Mouse (Mus musculus): ENCODE data around the gene Traf3. TPM values are rescaled to one million over a fixed set of nuclear protein-coding genes. Genes with fewer than 3 reads are reported as not detected.

Gene Traf3
- 6.0 and 7.0 TPM in 2 replicates for polyA plus RNA-seq (2014; fragmentation: Nextera tagmentation; extraction: Ambion mirVana)

DNA sequence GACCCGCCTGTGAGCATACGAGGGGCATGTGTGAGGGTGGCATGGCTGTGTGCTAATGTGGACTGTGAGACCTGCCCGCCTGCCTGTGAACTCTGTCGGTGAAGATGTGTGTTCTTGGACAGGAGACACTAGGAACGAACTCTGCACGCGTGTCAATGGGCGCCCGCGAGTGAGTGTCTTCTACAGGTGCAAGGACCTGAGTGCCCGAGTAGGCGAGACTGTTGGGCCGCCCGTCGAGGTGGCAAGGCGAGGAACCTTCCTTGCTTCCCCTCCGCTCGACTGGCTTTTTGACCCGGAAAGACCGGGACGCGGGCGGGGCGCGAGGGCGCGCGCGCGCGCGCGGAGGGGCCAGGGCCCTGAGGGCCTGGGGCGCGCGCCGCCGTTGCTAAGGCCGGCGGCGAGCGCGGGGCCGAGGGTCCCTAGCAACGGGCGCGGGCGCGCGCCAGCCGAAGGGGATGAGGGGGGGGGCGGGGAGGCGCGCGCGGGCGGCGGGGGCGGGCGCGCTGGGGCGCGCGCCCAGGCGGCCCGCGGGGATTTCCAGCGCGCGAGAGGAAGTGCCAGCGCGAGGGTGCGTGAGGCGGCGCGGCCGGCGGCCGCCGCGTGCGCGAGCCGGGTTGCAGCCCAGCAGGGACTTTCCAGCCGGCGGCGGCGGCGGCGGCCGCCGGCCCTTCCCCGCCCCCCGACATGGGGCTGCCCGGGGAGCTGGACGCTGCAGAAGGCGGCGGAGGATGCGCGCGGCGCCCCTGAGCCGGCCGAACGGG lies at the start of gene Traf3:
Traf3 (plus strand) TSS at position 540 of the 761 bp plus-strand sequence.
- ATAC-seq (ENCODE audit: insufficient number of reproducible peaks, insufficient read depth, low FRiP score, low read depth) = peak; percentile 47; the same call in 1 of the 2 replicates
- Histone ChIP-seq H3K4me1 (ENCODE audit: control insufficient read depth in 2 of 2, insufficient read depth in 2 of 2, low read length in 2 of 2) (peaks cover 17 to 26% of the 10 kb centered on the region in 2 experiments), H3K27ac (replicated peaks in 1 of 2; ENCODE audit: control insufficient read depth in 1 of 2, insufficient read depth in 1 of 2, low read depth in 2 of 2, low read length in 2 of 2) (peak within 1 kb of the TSS; percentile 44 to 83; a peak in 3 of 4 replicates), H3K4me3 (ENCODE audit: control insufficient read depth in 1 of 2, insufficient read depth in 1 of 2, low read depth in 1 of 2, low read length in 2 of 2) (peak within 1 kb of the TSS; percentile 73 to 78), H3K36me3 (ENCODE audit: control insufficient read depth, insufficient read depth, low read length) (no peaks in the 10 kb centered on the region), H3K9ac (ENCODE audit: low read length) (peak within 1 kb of the TSS; percentile 88), H3K4me2 (ENCODE audit: low read length) (peak within 1 kb of the TSS; percentile 74), H3K9me3 (ENCODE audit: control insufficient read depth, low read length) (no peaks in the 10 kb centered on the region), H3K27me3 (ENCODE audit: control insufficient read depth, insufficient read depth, low read length) (no peaks in the 10 kb centered on the region)
- 5% methylated on average over 66 of the region's 105 CpGs for WGBS

DNA sequence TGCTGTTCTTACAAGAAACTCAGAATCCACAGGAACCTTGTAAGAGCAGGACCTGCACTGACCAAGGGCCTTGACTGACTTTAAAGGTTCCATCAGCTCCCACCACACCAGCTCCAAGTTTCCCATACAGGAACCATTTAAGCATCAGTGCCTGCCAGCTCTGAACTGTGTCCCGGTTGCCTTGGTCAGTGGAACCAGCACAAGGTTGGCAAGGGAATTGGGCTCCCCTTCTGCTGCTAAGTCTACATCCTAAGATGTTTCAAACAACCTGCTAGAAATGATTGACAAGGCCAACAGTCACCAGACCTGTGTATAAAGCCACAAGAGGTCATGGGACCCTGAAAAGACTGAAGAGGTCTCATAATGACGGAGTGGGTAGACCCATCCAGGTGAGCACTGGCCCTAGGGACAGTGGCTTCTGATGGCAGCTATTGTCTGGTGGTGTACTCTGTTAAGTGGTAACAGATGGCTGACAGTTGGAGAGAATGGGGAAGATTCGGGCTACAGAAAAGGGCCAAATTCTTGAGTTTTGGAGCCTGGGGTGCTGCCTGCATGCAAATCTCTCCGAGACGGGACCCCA lies 46.6 kb upstream of the Traf3 start:
- no peak for ATAC-seq (ENCODE audit: insufficient number of reproducible peaks, insufficient read depth, low FRiP score, low read depth)
- Histone ChIP-seq H3K4me2 (ENCODE audit: low read length) (no peak overlapping the region), H3K9me3 (ENCODE audit: control insufficient read depth, low read length) (0 out of 2 replicates have a peak, but pooled peaks cover 3% of the 10 kb centered on the region), H3K27me3 (ENCODE audit: control insufficient read depth, insufficient read depth, low read length) (no peaks in the 10 kb centered on the region), H3K4me1 (ENCODE audit: control insufficient read depth in 2 of 2, insufficient read depth in 2 of 2, low read length in 2 of 2) (no peaks in the 10 kb centered on the region), H3K9ac (ENCODE audit: low read length) (no peak overlapping the region), H3K36me3 (ENCODE audit: control insufficient read depth, insufficient read depth, low read length) (peaks cover 47% of the 10 kb centered on the region), H3K27ac (replicated peaks in 1 of 2; ENCODE audit: control insufficient read depth in 1 of 2, insufficient read depth in 1 of 2, low read depth in 2 of 2, low read length in 2 of 2) (no peak overlapping the region), H3K4me3 (ENCODE audit: control insufficient read depth in 1 of 2, insufficient read depth in 1 of 2, low read depth in 1 of 2, low read length in 2 of 2) (no peak overlapping the region)
- 95% methylated on average over 5 of the region's 5 CpGs for WGBS

DNA sequence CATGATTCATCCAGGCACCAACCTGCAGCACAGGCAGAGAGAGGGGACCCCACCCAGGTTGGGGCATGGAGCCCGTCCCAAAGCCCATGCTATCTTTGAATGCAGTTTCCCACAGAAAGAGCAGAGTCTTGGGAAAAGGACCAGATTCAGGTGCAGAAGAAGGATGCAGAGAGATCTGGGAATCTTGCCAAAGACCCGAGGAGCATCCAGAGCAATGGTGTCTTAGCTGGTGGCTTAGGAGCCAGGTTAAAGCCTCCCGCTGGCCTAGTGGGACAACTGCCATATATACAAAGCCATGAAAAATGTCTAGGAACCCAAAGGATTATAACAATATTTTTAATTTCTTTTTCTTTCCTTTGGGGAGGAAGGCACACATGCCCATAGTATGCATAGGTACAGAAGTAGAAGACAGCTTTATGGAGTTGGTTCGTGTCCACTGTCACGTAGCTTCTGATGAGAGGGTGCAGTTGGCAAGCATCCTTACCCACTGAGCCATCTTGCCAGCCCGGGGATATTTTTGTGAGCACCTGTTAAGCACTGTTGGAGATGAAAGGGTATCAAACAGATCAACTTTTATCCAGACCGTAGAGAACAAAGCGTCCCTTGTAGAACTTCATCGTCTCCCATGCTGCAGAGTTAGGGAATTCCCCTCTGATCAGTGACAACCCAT lies 45.1 kb upstream of the Traf3 start:
- Histone ChIP-seq H3K4me3 (ENCODE audit: control insufficient read depth in 1 of 2, insufficient read depth in 1 of 2, low read depth in 1 of 2, low read length in 2 of 2) (no peak overlapping the region), H3K9me3 (ENCODE audit: control insufficient read depth, low read length) (0 out of 2 replicates have a peak, but pooled peaks cover 3% of the 10 kb centered on the region), H3K4me2 (ENCODE audit: low read length) (no peak overlapping the region), H3K9ac (ENCODE audit: low read length) (no peak overlapping the region), H3K27me3 (ENCODE audit: control insufficient read depth, insufficient read depth, low read length) (no peaks in the 10 kb centered on the region), H3K4me1 (ENCODE audit: control insufficient read depth in 2 of 2, insufficient read depth in 2 of 2, low read length in 2 of 2) (no peaks in the 10 kb centered on the region), H3K27ac (replicated peaks in 1 of 2; ENCODE audit: control insufficient read depth in 1 of 2, insufficient read depth in 1 of 2, low read depth in 2 of 2, low read length in 2 of 2) (no peak overlapping the region), H3K36me3 (ENCODE audit: control insufficient read depth, insufficient read depth, low read length) (peaks cover 35% of the 10 kb centered on the region)
- 91% methylated on average over 9 of the region's 9 CpGs for WGBS
- no peak for ATAC-seq (ENCODE audit: insufficient number of reproducible peaks, insufficient read depth, low FRiP score, low read depth)

DNA sequence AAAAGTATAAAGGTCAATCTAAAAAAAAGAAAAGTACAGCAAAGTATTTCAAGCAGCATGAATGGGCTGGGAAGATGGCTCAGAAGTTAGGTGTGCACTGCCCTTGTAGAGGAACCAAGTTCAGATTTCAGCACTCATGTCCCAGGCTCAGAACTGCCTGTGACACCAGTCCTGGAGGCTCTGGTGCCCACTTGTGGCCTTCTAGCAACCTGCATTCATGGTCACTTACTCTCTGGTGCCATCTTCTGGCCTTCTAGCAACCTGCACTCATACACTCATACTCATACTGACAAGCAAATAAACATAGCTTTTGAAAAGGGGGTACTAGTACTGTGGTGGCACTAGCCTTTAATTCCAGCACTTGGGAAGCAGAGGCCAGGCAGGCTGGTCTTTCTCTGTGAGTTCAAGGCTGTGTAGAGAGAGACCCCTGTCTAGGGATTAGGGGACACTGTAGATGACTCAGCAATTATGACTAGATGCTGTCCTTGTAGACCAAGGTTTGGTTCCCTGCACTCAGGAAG lies 43.8 kb upstream of the Traf3 start:
- Histone ChIP-seq H3K36me3 (ENCODE audit: control insufficient read depth, insufficient read depth, low read length) (peaks cover 22% of the 10 kb centered on the region; the same call in 1 of the 2 replicates), H3K9ac (ENCODE audit: low read length) (no peak overlapping the region), H3K4me3 (ENCODE audit: control insufficient read depth in 1 of 2, insufficient read depth in 1 of 2, low read depth in 1 of 2, low read length in 2 of 2) (no peak overlapping the region), H3K9me3 (ENCODE audit: control insufficient read depth, low read length) (0 out of 2 replicates have a peak, but pooled peaks cover 3% of the 10 kb centered on the region), H3K4me1 (ENCODE audit: control insufficient read depth in 2 of 2, insufficient read depth in 2 of 2, low read length in 2 of 2) (no peaks in the 10 kb centered on the region), H3K27me3 (ENCODE audit: control insufficient read depth, insufficient read depth, low read length) (no peaks in the 10 kb centered on the region), H3K27ac (replicated peaks in 1 of 2; ENCODE audit: control insufficient read depth in 1 of 2, insufficient read depth in 1 of 2, low read depth in 2 of 2, low read length in 2 of 2) (no peak overlapping the region), H3K4me2 (ENCODE audit: low read length) (no peak overlapping the region)
- ATAC-seq (ENCODE audit: insufficient number of reproducible peaks, insufficient read depth, low FRiP score, low read depth) = no peak

DNA sequence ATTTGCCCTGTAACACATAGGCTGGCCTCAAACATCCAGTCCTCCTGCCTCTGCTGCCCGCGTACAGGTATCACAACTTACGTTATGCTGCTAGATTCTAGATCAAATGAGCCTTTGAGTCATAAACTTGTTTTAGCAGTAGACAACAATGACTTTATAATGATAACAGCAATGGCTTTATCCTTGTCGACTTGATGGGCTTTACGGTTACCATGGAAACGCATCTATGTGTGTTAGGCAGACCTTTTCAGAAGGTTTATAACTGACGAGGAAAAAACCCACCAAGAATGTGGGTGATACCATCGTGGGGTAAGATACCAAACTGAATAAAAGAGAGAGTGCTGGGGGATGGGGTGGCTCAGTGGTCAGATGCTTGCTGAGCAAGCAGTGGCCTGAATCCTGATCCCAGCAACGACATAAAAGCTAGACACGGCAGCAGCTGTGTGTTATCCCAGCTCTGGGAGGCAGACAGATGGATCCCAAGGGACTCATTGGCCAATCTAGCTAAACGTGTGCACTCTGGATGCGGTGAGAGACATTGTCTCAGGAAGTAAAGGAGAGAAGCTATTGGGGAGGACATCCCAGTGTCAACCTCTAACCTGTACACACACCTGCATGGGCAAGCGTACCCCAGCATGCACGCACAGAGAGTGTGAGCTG lies 41.4 kb upstream of the Traf3 start:
- Histone ChIP-seq H3K4me1 (ENCODE audit: control insufficient read depth in 2 of 2, insufficient read depth in 2 of 2, low read length in 2 of 2) (no peaks in the 10 kb centered on the region), H3K36me3 (ENCODE audit: control insufficient read depth, insufficient read depth, low read length) (0 out of 2 replicates have a peak, but pooled peaks cover 2% of the 10 kb centered on the region), H3K4me2 (ENCODE audit: low read length) (no peak overlapping the region), H3K27ac (replicated peaks in 1 of 2; ENCODE audit: control insufficient read depth in 1 of 2, insufficient read depth in 1 of 2, low read depth in 2 of 2, low read length in 2 of 2) (no peak overlapping the region), H3K9me3 (ENCODE audit: control insufficient read depth, low read length) (0 out of 2 replicates have a peak, but pooled peaks cover 3% of the 10 kb centered on the region), H3K4me3 (ENCODE audit: control insufficient read depth in 1 of 2, insufficient read depth in 1 of 2, low read depth in 1 of 2, low read length in 2 of 2) (no peak overlapping the region), H3K27me3 (ENCODE audit: control insufficient read depth, insufficient read depth, low read length) (no peaks in the 10 kb centered on the region), H3K9ac (ENCODE audit: low read length) (no peak overlapping the region)
- WGBS = 74% methylated on average over 14 of the region's 14 CpGs
- no peak for ATAC-seq (ENCODE audit: insufficient number of reproducible peaks, insufficient read depth, low FRiP score, low read depth)

DNA sequence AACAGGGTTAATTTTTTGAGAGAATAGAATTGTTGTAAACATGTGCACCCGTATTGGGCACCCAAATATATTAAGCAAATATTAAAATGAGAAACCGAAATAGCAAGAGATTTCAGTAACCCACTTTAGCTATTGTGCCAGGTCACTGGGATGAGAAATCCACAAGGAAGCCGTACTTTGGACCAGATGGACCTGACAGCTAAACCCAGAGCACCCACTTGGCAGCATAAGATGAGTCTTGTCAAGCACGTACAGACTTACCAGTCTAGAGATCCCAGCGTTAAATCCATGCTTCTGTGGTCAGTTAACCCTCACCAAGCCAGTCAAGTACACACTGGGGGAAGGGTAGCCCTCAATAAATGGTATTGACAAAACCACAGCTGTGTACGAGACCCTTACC lies 40.5 kb upstream of the Traf3 start:
- H3K9ac ChIP-seq (ENCODE audit: low read length) = no peak overlapping the region
- H3K4me1 ChIP-seq (ENCODE audit: control insufficient read depth in 2 of 2, insufficient read depth in 2 of 2, low read length in 2 of 2) = no peaks in the 10 kb centered on the region
- H3K4me2 ChIP-seq (ENCODE audit: low read length) = no peak overlapping the region
- H3K36me3 ChIP-seq (ENCODE audit: control insufficient read depth, insufficient read depth, low read length) = no peaks in the 10 kb centered on the region
- no peak overlapping the region for H3K4me3 ChIP-seq (ENCODE audit: control insufficient read depth in 1 of 2, insufficient read depth in 1 of 2, low read depth in 1 of 2, low read length in 2 of 2)
- 0 out of 2 replicates have a peak, but pooled peaks cover 3% of the 10 kb centered on the region for H3K9me3 ChIP-seq (ENCODE audit: control insufficient read depth, low read length)
- no peak for ATAC-seq (ENCODE audit: insufficient number of reproducible peaks, insufficient read depth, low FRiP score, low read depth)
- H3K27ac ChIP-seq (replicated peaks in 1 of 2; ENCODE audit: control insufficient read depth in 1 of 2, insufficient read depth in 1 of 2, low read depth in 2 of 2, low read length in 2 of 2) = no peak overlapping the region
- 73% methylated on average over 6 of the region's 6 CpGs for WGBS
- no peaks in the 10 kb centered on the region for H3K27me3 ChIP-seq (ENCODE audit: control insufficient read depth, insufficient read depth, low read length)

DNA sequence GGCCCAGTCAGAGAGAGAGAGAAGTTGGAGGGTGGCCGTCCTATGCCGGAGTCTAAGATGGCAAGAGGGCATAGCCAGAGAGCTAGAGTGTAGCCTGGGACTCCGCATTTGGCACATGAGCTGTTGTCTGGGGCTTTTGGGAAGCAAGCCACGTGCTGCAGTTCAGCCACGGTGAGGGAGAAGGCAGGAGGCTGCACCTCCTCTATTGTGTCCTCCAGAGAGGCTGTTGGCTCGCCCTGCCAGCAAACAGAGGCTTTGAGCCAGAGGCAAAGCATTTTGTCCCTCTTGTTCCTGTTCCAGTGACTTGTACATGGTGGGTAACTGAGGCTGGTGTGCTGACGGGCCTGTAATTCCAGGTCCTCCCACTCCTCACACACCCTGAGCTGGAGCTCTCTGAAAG lies 32.0 kb upstream of the Traf3 start:
- no peak overlapping the region for H3K4me2 ChIP-seq (ENCODE audit: low read length)
- H3K9me3 ChIP-seq (ENCODE audit: control insufficient read depth, low read length) = 0 out of 2 replicates have a peak, but pooled peaks cover 5% of the 10 kb centered on the region
- no peaks in the 10 kb centered on the region for H3K27me3 ChIP-seq (ENCODE audit: control insufficient read depth, insufficient read depth, low read length)
- H3K4me3 ChIP-seq (ENCODE audit: control insufficient read depth in 1 of 2, insufficient read depth in 1 of 2, low read depth in 1 of 2, low read length in 2 of 2) = no peak overlapping the region
- H3K36me3 ChIP-seq (ENCODE audit: control insufficient read depth, insufficient read depth, low read length) = no peaks in the 10 kb centered on the region
- no peak overlapping the region for H3K9ac ChIP-seq (ENCODE audit: low read length)
- H3K27ac ChIP-seq (replicated peaks in 1 of 2; ENCODE audit: control insufficient read depth in 1 of 2, insufficient read depth in 1 of 2, low read depth in 2 of 2, low read length in 2 of 2) = no peak overlapping the region
- peaks cover 0 to 10% of the 10 kb centered on the region in 2 experiments; a peak in 2 of 4 replicates for H3K4me1 ChIP-seq (ENCODE audit: control insufficient read depth in 2 of 2, insufficient read depth in 2 of 2, low read length in 2 of 2)
- ATAC-seq (ENCODE audit: insufficient number of reproducible peaks, insufficient read depth, low FRiP score, low read depth) = no peak
- WGBS = 80% methylated on average over 7 of the region's 7 CpGs

Measured in heart, embryonic 14.5 days (tissue).